In genomic region chr5:108675251-108675816, GRCm38 (mm10) we compare ENCODE assay signal across 12 mouse cellular contexts. TPM values are rescaled to one million over a fixed set of nuclear protein-coding genes. Genes with fewer than 3 reads are reported as not detected.
DNase-seq lines count a peak whose midpoint lies in the region; ATAC-seq lines count a peak whose summit lies in the region.
"Had no signal": no experiment of that assay in that cellular context is flagged by ENCODE, and none has a peak within 500 bp of the region (broad histone marks: within the 10 kb centered on the region; RNA-seq: fewer than 3 reads in every experiment).

Slc26a1 (minus strand) TSS chr5:108675569.

- no peak for ATAC-seq in forebrain, embryonic 15.5 days (replicated peaks)
- ATAC-seq in embryonic facial prominence, embryonic 14.5 days (ENCODE audit: low read depth): peak; percentile 60; the same call in 1 of the 2 replicates
- no peak; the same call in 1 of the 2 replicates for ATAC-seq in kidney, embryonic 15.5 days (replicated peaks; ENCODE audit: low FRiP score)
- ATAC-seq in liver, embryonic 15.5 days (ENCODE audit: insufficient read depth): peak; percentile 45

- H3K4me2 ChIP-seq in forebrain, embryonic 15.5 days (replicated peaks): no peak within 1 kb of the TSS
- H3K4me2 ChIP-seq in embryonic facial prominence, embryonic 14.5 days (ENCODE audit: low read depth, low read length): no peak within 1 kb of the TSS
- H3K4me2 ChIP-seq in kidney, embryonic 15.5 days: no peak within 1 kb of the TSS
- H3K4me2 ChIP-seq in liver, embryonic 15.5 days: peak within 1 kb of the TSS; percentile 73

- no peaks in the 10 kb centered on the region for H3K9me3 ChIP-seq in forebrain, embryonic 10.5 days
- H3K9me3 ChIP-seq in forebrain, embryonic 15.5 days: no peaks in the 10 kb centered on the region
- H3K9me3 ChIP-seq in embryonic facial prominence, embryonic 14.5 days (ENCODE audit: control insufficient read depth, low read length): no peaks in the 10 kb centered on the region
- no peaks in the 10 kb centered on the region for H3K9me3 ChIP-seq in kidney, embryonic 15.5 days (replicated peaks)
- no peaks in the 10 kb centered on the region for H3K9me3 ChIP-seq in liver, embryonic 15.5 days (replicated peaks)
- H3K9me3 ChIP-seq: embryonic facial prominence, embryonic 12.5 days; heart, embryonic 13.5 days had no signal

- peaks cover 20% of the 10 kb centered on the region for H3K4me1 ChIP-seq in forebrain, embryonic 10.5 days
- H3K4me1 ChIP-seq in forebrain, embryonic 15.5 days: peaks cover 17% of the 10 kb centered on the region
- 0 out of 2 replicates have a peak, but pooled peaks cover 6% of the 10 kb centered on the region for H3K4me1 ChIP-seq in embryonic facial prominence, embryonic 14.5 days (ENCODE audit: control insufficient read depth, insufficient read depth, low read length)
- H3K4me1 ChIP-seq in kidney, embryonic 15.5 days: peaks cover 16% of the 10 kb centered on the region
- peaks cover 94% of the 10 kb centered on the region for H3K4me1 ChIP-seq in liver, embryonic 15.5 days (replicated peaks)

- peaks cover 30% of the 10 kb centered on the region for H3K36me3 ChIP-seq in forebrain, embryonic 10.5 days (replicated peaks)
- peaks cover 11% of the 10 kb centered on the region; the same call in 1 of the 2 replicates for H3K36me3 ChIP-seq in forebrain, embryonic 15.5 days
- H3K36me3 ChIP-seq in embryonic facial prominence, embryonic 14.5 days (ENCODE audit: control insufficient read depth, insufficient read depth, low read length): peaks cover 17% of the 10 kb centered on the region; the same call in 1 of the 2 replicates
- H3K36me3 ChIP-seq in kidney, embryonic 15.5 days: peaks cover 19% of the 10 kb centered on the region
- peaks cover 35% of the 10 kb centered on the region for H3K36me3 ChIP-seq in liver, embryonic 15.5 days (replicated peaks)

- H3K9ac ChIP-seq in forebrain, embryonic 15.5 days (replicated peaks): no peak within 1 kb of the TSS
- no peak within 1 kb of the TSS for H3K9ac ChIP-seq in embryonic facial prominence, embryonic 14.5 days (ENCODE audit: low read depth, low read length)
- no peak within 1 kb of the TSS for H3K9ac ChIP-seq in kidney, embryonic 15.5 days
- peak within 1 kb of the TSS; percentile 66 for H3K9ac ChIP-seq in liver, embryonic 15.5 days
- H3K9ac ChIP-seq: embryonic facial prominence, embryonic 12.5 days; heart, embryonic 13.5 days had no signal

- H3K27ac ChIP-seq in forebrain, embryonic 10.5 days: peak within 1 kb of the TSS; percentile 6; the same call in 1 of the 2 replicates
- no peak within 1 kb of the TSS for H3K27ac ChIP-seq in forebrain, embryonic 15.5 days (replicated peaks)
- no peak within 1 kb of the TSS for H3K27ac ChIP-seq in embryonic facial prominence, embryonic 14.5 days (replicated peaks; ENCODE audit: low read depth, low read length)
- H3K27ac ChIP-seq in kidney, embryonic 15.5 days: peak within 1 kb of the TSS; percentile 67
- H3K27ac ChIP-seq in liver, embryonic 15.5 days (replicated peaks): peak within 1 kb of the TSS; percentile 92
- H3K27ac ChIP-seq: heart, embryonic 13.5 days had no signal

- no peak within 1 kb of the TSS for H3K4me3 ChIP-seq in forebrain, embryonic 10.5 days
- no peak within 1 kb of the TSS for H3K4me3 ChIP-seq in forebrain, embryonic 15.5 days
- no peak within 1 kb of the TSS for H3K4me3 ChIP-seq in embryonic facial prominence, embryonic 14.5 days (ENCODE audit: low read depth, low read length)
- H3K4me3 ChIP-seq in kidney, embryonic 15.5 days (replicated peaks): no peak within 1 kb of the TSS
- peak within 1 kb of the TSS; percentile 56 for H3K4me3 ChIP-seq in liver, embryonic 15.5 days (replicated peaks)
- H3K4me3 ChIP-seq: embryonic facial prominence, embryonic 12.5 days; heart, embryonic 13.5 days had no signal

- H3K27me3 ChIP-seq in forebrain, embryonic 10.5 days (ENCODE audit: poor library complexity, severe bottlenecking): no peaks in the 10 kb centered on the region
- no peaks in the 10 kb centered on the region for H3K27me3 ChIP-seq in forebrain, embryonic 15.5 days
- H3K27me3 ChIP-seq in embryonic facial prominence, embryonic 14.5 days (replicated peaks; ENCODE audit: control insufficient read depth, insufficient read depth, low read length): no peaks in the 10 kb centered on the region
- H3K27me3 ChIP-seq in kidney, embryonic 15.5 days: no peaks in the 10 kb centered on the region
- no peaks in the 10 kb centered on the region for H3K27me3 ChIP-seq in liver, embryonic 15.5 days
- H3K27me3 ChIP-seq: embryonic facial prominence, embryonic 12.5 days; heart, embryonic 13.5 days had no signal

- DNase-seq in forebrain, embryonic 10.5 days (ENCODE audit: extremely low spot score, low spot score): no peak
- peak; percentile 63 for DNase-seq in embryonic facial prominence, embryonic 14.5 days (ENCODE audit: low spot score)
- DNase-seq in thymus, postnatal 14 days: no peak
- DNase-seq in Muller cell, postnatal 12 days (ENCODE audit: inconsistent ontology term): no peak
- DNase-seq in cerebellum, adult 9-10 months: no peak
- DNase-seq: cerebellum, adult 8-10 months; lung, postnatal 10 days had no signal

- WGBS in forebrain, embryonic 10.5 days: 78% methylated on average over 9 of the region's 9 CpGs
- 83% methylated on average over 9 of the region's 9 CpGs for WGBS in forebrain, embryonic 15.5 days
- WGBS in embryonic facial prominence, embryonic 14.5 days: 71% methylated on average over 9 of the region's 9 CpGs
- 73% methylated on average over 9 of the region's 9 CpGs for WGBS in kidney, embryonic 15.5 days
- 18% methylated on average over 9 of the region's 9 CpGs for WGBS in liver, embryonic 15.5 days (ENCODE audit: insufficient replicate concordance)

RNA-seq across cellular contexts. Expression of gene Slc26a1, which starts in this region (rescaled TPM):
- polyA plus RNA-seq in forebrain, embryonic 10.5 days (2016; fragmentation: Nextera tagmentation; extraction: Ambion mirVana): 0.77 and 1.0 TPM in 2 replicates
- 1.8 and 1.9 TPM in 2 replicates for polyA plus RNA-seq in forebrain, embryonic 15.5 days (2015; fragmentation: Nextera tagmentation; extraction: Ambion mirVana)
- polyA plus RNA-seq in embryonic facial prominence, embryonic 14.5 days (2014; fragmentation: Nextera tagmentation; extraction: Ambion mirVana): 1.2 and 1.6 TPM in 2 replicates
- polyA plus RNA-seq in kidney, embryonic 15.5 days (2015; fragmentation: Nextera tagmentation; extraction: Ambion mirVana): 4.3 and 4.9 TPM in 2 replicates
- polyA plus RNA-seq in liver, embryonic 15.5 days (2015; fragmentation: Nextera tagmentation; extraction: Ambion mirVana): 18.6 and 22.2 TPM in 2 replicates

Comparison
In these comparisons a context has a peak if more than half of its experiments do, and no peak if none do; other contexts are left out.
1. H3K27ac ChIP-seq: peak in forebrain, embryonic 10.5 days (single experiment), kidney, embryonic 15.5 days (single experiment) and liver, embryonic 15.5 days (single experiment); none in forebrain, embryonic 15.5 days (single experiment) and embryonic facial prominence, embryonic 14.5 days (single experiment).
2. ATAC-seq: peak in embryonic facial prominence, embryonic 14.5 days (single experiment) and liver, embryonic 15.5 days (single experiment); none in forebrain, embryonic 15.5 days (single experiment) and kidney, embryonic 15.5 days (single experiment).